8 mouse cellular contexts compared by ENCODE assay signal in the genomic region with DNA sequence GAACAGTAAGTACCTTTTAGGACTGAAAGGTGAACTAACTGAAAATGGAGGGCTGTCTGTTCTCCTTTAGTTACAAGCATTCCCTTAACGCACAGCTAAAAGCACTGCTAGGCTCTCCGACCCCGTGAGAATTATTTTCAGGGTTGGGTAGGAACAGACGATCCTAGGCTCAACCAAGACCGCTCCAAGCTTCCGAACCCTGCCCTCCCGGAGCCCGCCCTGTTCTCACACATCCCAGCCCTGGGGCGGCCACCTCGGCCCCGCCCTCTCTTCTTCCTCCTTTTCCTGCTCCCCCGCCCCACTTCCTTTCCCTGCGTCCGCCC. TPM values are rescaled to one million over a fixed set of nuclear protein-coding genes. Genes with fewer than 3 reads are reported as not detected.
DNase-seq lines count a peak whose midpoint lies in the region; ATAC-seq and TF ChIP-seq lines count a peak whose summit lies in the region.

TSS of gene Ywhab (plus strand) at position 307 of the 323 bp plus-strand sequence.

- DNase-seq in heart, adult 18-20 months = peak in 1 of 2 experiments; percentile 94
- DNase-seq in heart, adult 9 months (ENCODE audit: low spot score in 2 of 2) = no peak
- no peak for DNase-seq in forebrain, embryonic 10.5 days (ENCODE audit: extremely low spot score, low spot score)
- DNase-seq in heart, postnatal 36 days = no peak
- no peak for DNase-seq in limb, embryonic 11.5 days (ENCODE audit: low spot score)
- DNase-seq in spleen, adult 12 weeks (ENCODE audit: low spot score) = no peak

- no peaks in the 10 kb centered on the region for H3K36me3 ChIP-seq in ES-Bruce4 (ENCODE audit: control insufficient read depth, insufficient read depth, low read length, poor library complexity, severe bottlenecking)
- peaks cover 24% of the 10 kb centered on the region for H3K36me3 ChIP-seq in forebrain, embryonic 10.5 days (replicated peaks)
- H3K36me3 ChIP-seq in limb, embryonic 11.5 days (ENCODE audit: control insufficient read depth, insufficient read depth, low read length) = no peaks in the 10 kb centered on the region
- H3K36me3 ChIP-seq in neural tube, embryonic 15.5 days = peaks cover 5% of the 10 kb centered on the region; the same call in 1 of the 2 replicates

- 0% methylated on average over 14 of the region's 14 CpGs for WGBS in forebrain, embryonic 10.5 days
- 0% methylated on average over 14 of the region's 14 CpGs for WGBS in limb, embryonic 11.5 days
- WGBS in neural tube, embryonic 15.5 days = under 1% methylated on average over 11 of the region's 14 CpGs

- intact Hi-C loops in heart, postnatal 36 days (cut with DNase I) = loop anchor here (2.0 kb wide), 1 partner anchor 76 kb away; the partner anchor contains the start of genes Stk4 and Tomm34

- no peak for ATAC-seq in limb, embryonic 11.5 days (ENCODE audit: insufficient number of reproducible peaks, low FRiP score, low TSS enrichment, low read depth)
- no peak for ATAC-seq in neural tube, embryonic 15.5 days (ENCODE audit: low FRiP score)

- H3K9me3 ChIP-seq in ES-Bruce4 (replicated peaks; ENCODE audit: control insufficient read depth, insufficient read depth, low read length, poor library complexity, severe bottlenecking) = no peaks in the 10 kb centered on the region
- H3K9me3 ChIP-seq in forebrain, embryonic 10.5 days = no peaks in the 10 kb centered on the region
- H3K9me3 ChIP-seq in limb, embryonic 11.5 days (ENCODE audit: control insufficient read depth, low read length) = no peaks in the 10 kb centered on the region
- H3K9me3 ChIP-seq in neural tube, embryonic 15.5 days (replicated peaks) = no peaks in the 10 kb centered on the region

- peak within 1 kb of the TSS; percentile 79 for H3K27ac ChIP-seq in ES-Bruce4 (ENCODE audit: insufficient read depth, low read length)
- peak within 1 kb of the TSS; percentile 94 for H3K27ac ChIP-seq in forebrain, embryonic 10.5 days
- peak within 1 kb of the TSS; percentile 86 for H3K27ac ChIP-seq in limb, embryonic 11.5 days (replicated peaks; ENCODE audit: low read depth, low read length)
- H3K27ac ChIP-seq in neural tube, embryonic 15.5 days (replicated peaks) = peak within 1 kb of the TSS; percentile 96

- peak within 1 kb of the TSS; percentile 92 for H3K4me3 ChIP-seq in ES-Bruce4 (ENCODE audit: low read depth, low read length)
- peak within 1 kb of the TSS; percentile 98 for H3K4me3 ChIP-seq in forebrain, embryonic 10.5 days
- peak within 1 kb of the TSS; percentile 93 for H3K4me3 ChIP-seq in limb, embryonic 11.5 days (ENCODE audit: low read depth, low read length)
- H3K4me3 ChIP-seq in neural tube, embryonic 15.5 days (replicated peaks) = peak within 1 kb of the TSS; percentile 97

- H3K4me2 ChIP-seq in limb, embryonic 11.5 days (ENCODE audit: low read depth, severe bottlenecking) = peak within 1 kb of the TSS; percentile 78
- H3K4me2 ChIP-seq in neural tube, embryonic 15.5 days = peak within 1 kb of the TSS; percentile 68

- TF ChIP-seq CTCF in ES-Bruce4 (IDR thresholded peaks at IDR 0.05; ENCODE audit: low read depth, low read length) = no peak

- H3K9ac ChIP-seq in ES-Bruce4 (ENCODE audit: low read depth, poor library complexity, severe bottlenecking) = peak within 1 kb of the TSS; percentile 89
- H3K9ac ChIP-seq in limb, embryonic 11.5 days (ENCODE audit: low read length) = peak within 1 kb of the TSS; percentile 89
- peak within 1 kb of the TSS; percentile 96 for H3K9ac ChIP-seq in neural tube, embryonic 15.5 days (replicated peaks)

- 0 out of 2 replicates have a peak, but pooled peaks have one; percentile 18 for TF ChIP-seq EP300 in ES-Bruce4 (IDR thresholded peaks at IDR 0.05; ENCODE audit: insufficient read depth, low read depth, low read length)

- TF ChIP-seq POLR2A in ES-Bruce4 (IDR thresholded peaks at IDR 0.05; ENCODE audit: insufficient read depth, low read length) = no peak

- no peaks in the 10 kb centered on the region for H3K27me3 ChIP-seq in ES-Bruce4 (ENCODE audit: control insufficient read depth, insufficient read depth, low read length, poor library complexity, severe bottlenecking)
- H3K27me3 ChIP-seq in forebrain, embryonic 10.5 days (ENCODE audit: poor library complexity, severe bottlenecking) = no peaks in the 10 kb centered on the region
- H3K27me3 ChIP-seq in limb, embryonic 11.5 days (ENCODE audit: control insufficient read depth, insufficient read depth, low read length) = no peaks in the 10 kb centered on the region
- H3K27me3 ChIP-seq in neural tube, embryonic 15.5 days (replicated peaks) = no peaks in the 10 kb centered on the region

- no peaks in the 10 kb centered on the region for H3K4me1 ChIP-seq in ES-Bruce4 (ENCODE audit: control insufficient read depth, insufficient read depth, low read length)
- H3K4me1 ChIP-seq in forebrain, embryonic 10.5 days = peaks cover 31% of the 10 kb centered on the region
- H3K4me1 ChIP-seq in limb, embryonic 11.5 days (ENCODE audit: control insufficient read depth, insufficient read depth, low read length) = peaks cover 5% of the 10 kb centered on the region
- peaks cover 30% of the 10 kb centered on the region for H3K4me1 ChIP-seq in neural tube, embryonic 15.5 days

RNA-seq across cellular contexts. Expression of gene Ywhab, which starts in this region (rescaled TPM):
- 10 to 100 TPM; 75.9 to 82.7 TPM for total RNA-seq in heart, adult 18-20 months (2021)
- 132 and 137 TPM in 2 replicates for polyA plus RNA-seq in ES-Bruce4 (2011; ENCODE audit: insufficient read depth, insufficient read length, low read depth, missing spikeins)
- polyA plus RNA-seq in forebrain, embryonic 10.5 days (2016; fragmentation: Nextera tagmentation; extraction: Ambion mirVana) = 308 and 317 TPM in 2 replicates
- 10 to 100 TPM; 76.0 to 76.3 TPM for total RNA-seq in heart, postnatal 36 days (2021)
- polyA plus RNA-seq in limb, embryonic 11.5 days (2014; fragmentation: Nextera tagmentation; extraction: Ambion mirVana) = 323 TPM in 2 replicates
- 487 and 519 TPM in 2 replicates for polyA plus RNA-seq in neural tube, embryonic 15.5 days (2015; fragmentation: Nextera tagmentation; extraction: Ambion mirVana)
